Mouse (Mus musculus): Measurements from ENCODE around the gene Mapkbp1. TPM values are rescaled to one million over a fixed set of nuclear protein-coding genes. Genes with fewer than 3 reads are reported as not detected.
A peak's percentile ranks its signal among the peaks of the same experiment; 100 is the strongest.

The Mapkbp1 gene
- 6.0 and 7.5 TPM in 2 replicates for polyA plus RNA-seq (2012; rRNA removed)

- Histone ChIP-seq H3K4me3 (ENCODE audit: extremely low read depth, insufficient read depth, insufficient read length) (peak within 1 kb of the TSS; percentile 79), H3K27me3 (ENCODE audit: control insufficient read depth, insufficient read depth, low read length) (no peaks in the 10 kb centered on the region), H3K36me3 (ENCODE audit: control insufficient read depth, insufficient read depth, low read length) (no peaks in the 10 kb centered on the region), H3K4me1 (ENCODE audit: control insufficient read depth, insufficient read depth, insufficient read length) (peaks cover 3% of the 10 kb centered on the region; the same call in 1 of the 2 replicates), H3K27ac (ENCODE audit: insufficient read depth, low read length) (no peak within 1 kb of the TSS)
- WGBS = under 1% methylated on average over 19 of the region's 19 CpGs
- TF ChIP-seq POLR2A (IDR thresholded peaks at IDR 0.05; ENCODE audit: low read depth, low read length) = no peak
- TF ChIP-seq CTCF (IDR thresholded peaks at IDR 0.05; ENCODE audit: extremely low read depth, insufficient read depth, insufficient read length, insufficient replicate concordance) = no peak
- no peak for DNase-seq (ENCODE audit: low read depth in 1 of 2, low spot score in 2 of 2)
These were observed at the start of gene Mapkbp1 for GRCm38 (mm10) chr2:119972537-119972879. Mapkbp1 (plus strand) TSS chr2:119972699.

- Histone ChIP-seq H3K4me3 (ENCODE audit: extremely low read depth, insufficient read depth, insufficient read length) (no peak overlapping the region), H3K36me3 (ENCODE audit: control insufficient read depth, insufficient read depth, low read length) (peaks cover 1% of the 10 kb centered on the region; the same call in 1 of the 2 replicates), H3K27ac (ENCODE audit: insufficient read depth, low read length) (no peak overlapping the region), H3K27me3 (ENCODE audit: control insufficient read depth, insufficient read depth, low read length) (no peaks in the 10 kb centered on the region), H3K4me1 (ENCODE audit: control insufficient read depth, insufficient read depth, insufficient read length) (peaks cover 3% of the 10 kb centered on the region; the same call in 1 of the 2 replicates)
- WGBS = 19% methylated on average over 9 of the region's 9 CpGs
- no peak for TF ChIP-seq POLR2A (IDR thresholded peaks at IDR 0.05; ENCODE audit: low read depth, low read length)
- TF ChIP-seq CTCF (IDR thresholded peaks at IDR 0.05; ENCODE audit: extremely low read depth, insufficient read depth, insufficient read length, insufficient replicate concordance) = peak; percentile 23; the same call in 1 of the 2 replicates
- DNase-seq (ENCODE audit: low read depth in 1 of 2, low spot score in 2 of 2) = peak; percentile 36 to 40
These were observed 1.9 kb upstream of the Mapkbp1 start for GRCm38 (mm10) chr2:119970571-119970970.

- TF ChIP-seq POLR2A (IDR thresholded peaks at IDR 0.05; ENCODE audit: low read depth, low read length) (no peak), CTCF (IDR thresholded peaks at IDR 0.05; ENCODE audit: extremely low read depth, insufficient read depth, insufficient read length, insufficient replicate concordance) (no peak)
- 90% methylated on average over 3 of the region's 3 CpGs for WGBS
- Histone ChIP-seq H3K27me3 (ENCODE audit: control insufficient read depth, insufficient read depth, low read length) (no peaks in the 10 kb centered on the region), H3K4me1 (ENCODE audit: control insufficient read depth, insufficient read depth, insufficient read length) (peaks cover 3% of the 10 kb centered on the region; the same call in 1 of the 2 replicates), H3K4me3 (ENCODE audit: extremely low read depth, insufficient read depth, insufficient read length) (no peak overlapping the region), H3K36me3 (ENCODE audit: control insufficient read depth, insufficient read depth, low read length) (0 out of 2 replicates have a peak, but pooled peaks cover 1% of the 10 kb centered on the region), H3K27ac (ENCODE audit: insufficient read depth, low read length) (no peak overlapping the region)
- DNase-seq (ENCODE audit: low read depth in 1 of 2, low spot score in 2 of 2) = no peak
These were observed 1.2 kb upstream of the Mapkbp1 start for GRCm38 (mm10) chr2:119971316-119971715.

- 7% methylated on average over 32 of the region's 32 CpGs for WGBS
- H3K36me3 ChIP-seq (ENCODE audit: control insufficient read depth, insufficient read depth, low read length) = no peaks in the 10 kb centered on the region
- H3K27ac ChIP-seq (ENCODE audit: insufficient read depth, low read length) = no peak overlapping the region
- peak overlapping the region; percentile 79 for H3K4me3 ChIP-seq (ENCODE audit: extremely low read depth, insufficient read depth, insufficient read length)
- H3K4me1 ChIP-seq (ENCODE audit: control insufficient read depth, insufficient read depth, insufficient read length) = peaks cover 3% of the 10 kb centered on the region; the same call in 1 of the 2 replicates
- H3K27me3 ChIP-seq (ENCODE audit: control insufficient read depth, insufficient read depth, low read length) = no peaks in the 10 kb centered on the region
- DNase-seq (ENCODE audit: low read depth in 1 of 2, low spot score in 2 of 2) = peak; percentile 84 to 97
- TF ChIP-seq CTCF (IDR thresholded peaks at IDR 0.05; ENCODE audit: extremely low read depth, insufficient read depth, insufficient read length, insufficient replicate concordance) (no peak), POLR2A (IDR thresholded peaks at IDR 0.05; ENCODE audit: low read depth, low read length) (peak; percentile 39; the same call in 1 of the 2 replicates)
These were observed 512 bp upstream of the Mapkbp1 start for GRCm38 (mm10) chr2:119971837-119972536.

- Histone ChIP-seq H3K36me3 (ENCODE audit: control insufficient read depth, insufficient read depth, low read length) (no peaks in the 10 kb centered on the region), H3K27me3 (ENCODE audit: control insufficient read depth, insufficient read depth, low read length) (no peaks in the 10 kb centered on the region), H3K27ac (ENCODE audit: insufficient read depth, low read length) (no peak overlapping the region), H3K4me3 (ENCODE audit: extremely low read depth, insufficient read depth, insufficient read length) (no peak overlapping the region), H3K4me1 (ENCODE audit: control insufficient read depth, insufficient read depth, insufficient read length) (no peaks in the 10 kb centered on the region)
- WGBS = 93% methylated on average over 7 of the region's 7 CpGs
- TF ChIP-seq CTCF (IDR thresholded peaks at IDR 0.05; ENCODE audit: extremely low read depth, insufficient read depth, insufficient read length, insufficient replicate concordance) (no peak), POLR2A (IDR thresholded peaks at IDR 0.05; ENCODE audit: low read depth, low read length) (no peak)
- DNase-seq (ENCODE audit: low read depth in 1 of 2, low spot score in 2 of 2) = no peak
These were observed 8.0 kb downstream of the Mapkbp1 start for GRCm38 (mm10) chr2:119980343-119980986.

GRCm38 (mm10) chr2:119981631-119982030, 9.1 kb downstream of the Mapkbp1 start:
- no peaks in the 10 kb centered on the region for H3K4me1 ChIP-seq (ENCODE audit: control insufficient read depth, insufficient read depth, insufficient read length)
- TF ChIP-seq CTCF (IDR thresholded peaks at IDR 0.05; ENCODE audit: extremely low read depth, insufficient read depth, insufficient read length, insufficient replicate concordance) = no peak
- no peak for TF ChIP-seq POLR2A (IDR thresholded peaks at IDR 0.05; ENCODE audit: low read depth, low read length)
- H3K36me3 ChIP-seq (ENCODE audit: control insufficient read depth, insufficient read depth, low read length) = no peaks in the 10 kb centered on the region
- WGBS = 88% methylated on average over 2 of the region's 2 CpGs
- no peak for DNase-seq (ENCODE audit: low read depth in 1 of 2, low spot score in 2 of 2)
- H3K27ac ChIP-seq (ENCODE audit: insufficient read depth, low read length) = no peak overlapping the region
- no peak overlapping the region for H3K4me3 ChIP-seq (ENCODE audit: extremely low read depth, insufficient read depth, insufficient read length)
- no peaks in the 10 kb centered on the region for H3K27me3 ChIP-seq (ENCODE audit: control insufficient read depth, insufficient read depth, low read length)

Data from spleen, adult 2 months (tissue).